Mouse (Mus musculus): Measurements from ENCODE around the gene Insl6.

The Insl6 gene

GRCm38 (mm10) chr19:29287863-29288262, 37.3 kb downstream of the Insl6 start:
- DNase-seq (ENCODE audit: low spot score in 2 of 2), result no peak

- DNase-seq (ENCODE audit: low spot score in 2 of 2), result no peak
Observed at GRCm38 (mm10) chr19:29285451-29285869, 39.7 kb downstream of the Insl6 start.

- DNase-seq (ENCODE audit: low spot score in 2 of 2), result no peak
Observed at GRCm38 (mm10) chr19:29278944-29279587, 46.1 kb downstream of the Insl6 start.

- no peak for DNase-seq (ENCODE audit: low spot score in 2 of 2)
Observed at GRCm38 (mm10) chr19:29276414-29276813, 48.7 kb downstream of the Insl6 start.

- no peak for DNase-seq (ENCODE audit: low spot score in 2 of 2)
Observed at GRCm38 (mm10) chr19:29272011-29272809, 52.9 kb downstream of the Insl6 start.
